Mouse (Mus musculus): ENCODE measurements around the gene Anapc11. TPM values are rescaled to one million over a fixed set of nuclear protein-coding genes. Genes with fewer than 3 reads are reported as not detected.

The Anapc11 gene
- polyA plus RNA-seq, 1 experiment from 2014 or later, result 267 TPM

- no peak overlapping the region for H3K27ac ChIP-seq (ENCODE audit: low read length)
- no peaks in the 10 kb centered on the region for H3K27me3 ChIP-seq (ENCODE audit: control insufficient read depth, insufficient read depth, low read length)
- no peak overlapping the region for H3K9ac ChIP-seq (replicated peaks; ENCODE audit: low read depth, low read length)
- H3K4me3 ChIP-seq (ENCODE audit: low read depth, low read length), result no peak overlapping the region
- H3K4me2 ChIP-seq (replicated peaks; ENCODE audit: low read depth, low read length), result no peak overlapping the region
- no peak for ATAC-seq (ENCODE audit: insufficient number of reproducible peaks, insufficient read depth, low FRiP score, low read depth)
- peaks cover 29% of the 10 kb centered on the region for H3K36me3 ChIP-seq (ENCODE audit: control insufficient read depth, insufficient read depth, low read length)
- WGBS, result 77% methylated on average over 10 of the region's 10 CpGs
- H3K9me3 ChIP-seq (ENCODE audit: control insufficient read depth, low read depth, low read length), result no peaks in the 10 kb centered on the region
- H3K4me1 ChIP-seq (ENCODE audit: control insufficient read depth, insufficient read depth, low read length), result peaks cover 22% of the 10 kb centered on the region
Observed at GRCm38 (mm10) chr11:120578024-120578693, 20.1 kb upstream of the Anapc11 start.

- H3K4me1 ChIP-seq (ENCODE audit: control insufficient read depth, insufficient read depth, low read length), result peaks cover 22% of the 10 kb centered on the region
- 74% methylated on average over 11 of the region's 11 CpGs for WGBS
- H3K27me3 ChIP-seq (ENCODE audit: control insufficient read depth, insufficient read depth, low read length), result no peaks in the 10 kb centered on the region
- no peak overlapping the region for H3K4me2 ChIP-seq (replicated peaks; ENCODE audit: low read depth, low read length)
- H3K9ac ChIP-seq (replicated peaks; ENCODE audit: low read depth, low read length), result no peak overlapping the region
- H3K27ac ChIP-seq (ENCODE audit: low read length), result no peak overlapping the region
- 0 out of 2 replicates have a peak, but pooled peaks cover under 1% of the 10 kb centered on the region for H3K9me3 ChIP-seq (ENCODE audit: control insufficient read depth, low read depth, low read length)
- ATAC-seq (ENCODE audit: insufficient number of reproducible peaks, insufficient read depth, low FRiP score, low read depth), result no peak
- H3K4me3 ChIP-seq (ENCODE audit: low read depth, low read length), result no peak overlapping the region
- H3K36me3 ChIP-seq (ENCODE audit: control insufficient read depth, insufficient read depth, low read length), result peaks cover 29% of the 10 kb centered on the region
Observed at GRCm38 (mm10) chr11:120578694-120579243, 19.5 kb upstream of the Anapc11 start.

- no peak for ATAC-seq (ENCODE audit: insufficient number of reproducible peaks, insufficient read depth, low FRiP score, low read depth)
- peaks cover 18% of the 10 kb centered on the region for H3K4me1 ChIP-seq (ENCODE audit: control insufficient read depth, insufficient read depth, low read length)
- WGBS, result 51% methylated on average over 15 of the region's 15 CpGs
- peak overlapping the region; percentile 94; the same call in 1 of the 2 replicates for H3K27ac ChIP-seq (ENCODE audit: low read length)
- peak overlapping the region; percentile 91 for H3K4me3 ChIP-seq (ENCODE audit: low read depth, low read length)
- H3K9ac ChIP-seq (replicated peaks; ENCODE audit: low read depth, low read length), result peak overlapping the region; percentile 2; the same call in 1 of the 2 replicates
- no peaks in the 10 kb centered on the region for H3K27me3 ChIP-seq (ENCODE audit: control insufficient read depth, insufficient read depth, low read length)
- 0 out of 2 replicates have a peak, but pooled peaks cover 3% of the 10 kb centered on the region for H3K9me3 ChIP-seq (ENCODE audit: control insufficient read depth, low read depth, low read length)
- H3K4me2 ChIP-seq (replicated peaks; ENCODE audit: low read depth, low read length), result peak overlapping the region; percentile 95
- H3K36me3 ChIP-seq (ENCODE audit: control insufficient read depth, insufficient read depth, low read length), result peaks cover 29% of the 10 kb centered on the region
Observed at GRCm38 (mm10) chr11:120579316-120580107, 18.7 kb upstream of the Anapc11 start.

GRCm38 (mm10) chr11:120580190-120580589 is 18.0 kb upstream of the Anapc11 start:
- 48% methylated on average over 7 of the region's 7 CpGs for WGBS
- Histone ChIP-seq H3K4me3 (ENCODE audit: low read depth, low read length) (peak overlapping the region; percentile 91), H3K4me1 (ENCODE audit: control insufficient read depth, insufficient read depth, low read length) (peaks cover 18% of the 10 kb centered on the region), H3K27me3 (ENCODE audit: control insufficient read depth, insufficient read depth, low read length) (no peaks in the 10 kb centered on the region), H3K9ac (replicated peaks; ENCODE audit: low read depth, low read length) (peak overlapping the region; percentile 96), H3K27ac (ENCODE audit: low read length) (peak overlapping the region; percentile 94; the same call in 1 of the 2 replicates), H3K36me3 (ENCODE audit: control insufficient read depth, insufficient read depth, low read length) (peaks cover 33% of the 10 kb centered on the region), H3K4me2 (replicated peaks; ENCODE audit: low read depth, low read length) (peak overlapping the region; percentile 95), H3K9me3 (ENCODE audit: control insufficient read depth, low read depth, low read length) (0 out of 2 replicates have a peak, but pooled peaks cover 3% of the 10 kb centered on the region)
- ATAC-seq (ENCODE audit: insufficient number of reproducible peaks, insufficient read depth, low FRiP score, low read depth), result no peak

- Histone ChIP-seq H3K36me3 (ENCODE audit: control insufficient read depth, insufficient read depth, low read length) (peaks cover 40% of the 10 kb centered on the region), H3K27me3 (ENCODE audit: control insufficient read depth, insufficient read depth, low read length) (no peaks in the 10 kb centered on the region), H3K9ac (replicated peaks; ENCODE audit: low read depth, low read length) (peak overlapping the region; percentile 96), H3K9me3 (ENCODE audit: control insufficient read depth, low read depth, low read length) (0 out of 2 replicates have a peak, but pooled peaks cover 3% of the 10 kb centered on the region), H3K4me2 (replicated peaks; ENCODE audit: low read depth, low read length) (peak overlapping the region; percentile 95), H3K4me3 (ENCODE audit: low read depth, low read length) (peak overlapping the region; percentile 91), H3K4me1 (ENCODE audit: control insufficient read depth, insufficient read depth, low read length) (peaks cover 18% of the 10 kb centered on the region), H3K27ac (ENCODE audit: low read length) (peak overlapping the region; percentile 94)
- ATAC-seq (ENCODE audit: insufficient number of reproducible peaks, insufficient read depth, low FRiP score, low read depth), result peak; percentile 50; the same call in 1 of the 2 replicates
- WGBS, result 0% methylated on average over 41 of the region's 44 CpGs
Observed at GRCm38 (mm10) chr11:120580871-120581331, 17.3 kb upstream of the Anapc11 start.

- Histone ChIP-seq H3K27ac (ENCODE audit: low read length) (peak within 1 kb of the TSS; percentile 94), H3K4me2 (replicated peaks; ENCODE audit: low read depth, low read length) (peak within 1 kb of the TSS; percentile 95), H3K4me1 (ENCODE audit: control insufficient read depth, insufficient read depth, low read length) (peaks cover 18% of the 10 kb centered on the region), H3K9ac (replicated peaks; ENCODE audit: low read depth, low read length) (peak within 1 kb of the TSS; percentile 96), H3K4me3 (ENCODE audit: low read depth, low read length) (peak within 1 kb of the TSS; percentile 91), H3K9me3 (ENCODE audit: control insufficient read depth, low read depth, low read length) (0 out of 2 replicates have a peak, but pooled peaks cover 3% of the 10 kb centered on the region), H3K36me3 (ENCODE audit: control insufficient read depth, insufficient read depth, low read length) (peaks cover 47% of the 10 kb centered on the region), H3K27me3 (ENCODE audit: control insufficient read depth, insufficient read depth, low read length) (no peaks in the 10 kb centered on the region)
- ATAC-seq (ENCODE audit: insufficient number of reproducible peaks, insufficient read depth, low FRiP score, low read depth), result peak; percentile 56; the same call in 1 of the 2 replicates
- 6% methylated on average over 70 of the region's 75 CpGs for WGBS
Observed at GRCm38 (mm10) chr11:120581490-120582267, 16.5 kb upstream of the Anapc11 start, which contains the start of gene Arhgdia. Gene Arhgdia, minus strand, starts transcription at chr11:120581624.

GRCm38 (mm10) chr11:120582268-120582981 is 15.8 kb upstream of the Anapc11 start:
- Histone ChIP-seq H3K4me2 (replicated peaks; ENCODE audit: low read depth, low read length) (peak overlapping the region; percentile 95), H3K36me3 (ENCODE audit: control insufficient read depth, insufficient read depth, low read length) (peaks cover 54% of the 10 kb centered on the region), H3K27me3 (ENCODE audit: control insufficient read depth, insufficient read depth, low read length) (no peaks in the 10 kb centered on the region), H3K9ac (replicated peaks; ENCODE audit: low read depth, low read length) (peak overlapping the region; percentile 96), H3K4me1 (ENCODE audit: control insufficient read depth, insufficient read depth, low read length) (peaks cover 18% of the 10 kb centered on the region), H3K27ac (ENCODE audit: low read length) (peak overlapping the region; percentile 94), H3K4me3 (ENCODE audit: low read depth, low read length) (peak overlapping the region; percentile 91), H3K9me3 (ENCODE audit: control insufficient read depth, low read depth, low read length) (0 out of 2 replicates have a peak, but pooled peaks cover 3% of the 10 kb centered on the region)
- no peak for ATAC-seq (ENCODE audit: insufficient number of reproducible peaks, insufficient read depth, low FRiP score, low read depth)
- WGBS, result 62% methylated on average over 8 of the region's 8 CpGs
